Mouse (Mus musculus) embryonic facial prominence, embryonic 11.5 days (tissue): ENCODE data around the gene Dnajb13. TPM values are rescaled to one million over a fixed set of nuclear protein-coding genes. Genes with fewer than 3 reads are reported as not detected.

Experiments
- ATAC-seq: fragments of 200-750 bp; cut with Nextera tagmentation; replicated peaks from 2 replicates; pipeline ENCODE4 v1.8.0; 2017; ENCODE audit warnings: low read depth; ENCODE audit not compliant: insufficient number of reproducible peaks, low FRiP score, low TSS enrichment
- DNase-seq: peaks from one replicate; pipeline ENCODE4 v3.0.0-alpha.2; 2015; ENCODE audit warnings: low spot score
- H3K27ac ChIP-seq: fragments of 300-500 bp; sonication (generic); replicated peaks from 2 replicates; pipeline ENCODE4 v1.5.1; 2014; ENCODE audit warnings: mild to moderate bottlenecking, low read depth, low read length, control low read depth
- H3K27me3 ChIP-seq: fragments of 300-500 bp; sonication (generic); 2 replicates; pipeline ENCODE4 v1.6.1; 2014; ENCODE audit warnings: mild to moderate bottlenecking, low read length, moderate library complexity, mixed read lengths; ENCODE audit not compliant: control insufficient read depth, insufficient read depth
- H3K36me3 ChIP-seq: fragments of 300-500 bp; sonication (generic); replicated peaks from 2 replicates; pipeline ENCODE4 v1.6.1; 2014; ENCODE audit warnings: low read depth, mild to moderate bottlenecking, low read length, moderate library complexity, mixed read lengths; ENCODE audit not compliant: control insufficient read depth, insufficient read depth
- H3K4me1 ChIP-seq: fragments of 300-500 bp; sonication (generic); 2 replicates; pipeline ENCODE4 v1.6.1; 2014; ENCODE audit warnings: low read length, mixed read lengths; ENCODE audit not compliant: control insufficient read depth, insufficient read depth
- H3K4me2 ChIP-seq: fragments of 300-500 bp; sonication (generic); 2 replicates; pipeline ENCODE4 v1.6.1; 2014; ENCODE audit warnings: low read depth, mild to moderate bottlenecking, control low read depth, low read length, moderate library complexity
- H3K4me3 ChIP-seq: fragments of 300-500 bp; sonication (generic); 2 replicates; pipeline ENCODE4 v1.5.1; 2014; ENCODE audit warnings: low read depth, low read length, control low read depth
- H3K9ac ChIP-seq: fragments of 300-500 bp; sonication (generic); replicated peaks from 2 replicates; pipeline ENCODE4 v1.6.1; 2014; ENCODE audit warnings: mild to moderate bottlenecking, control low read depth, low read length
- H3K9me3 ChIP-seq: fragments of 300-500 bp; sonication (generic); replicated peaks from 2 replicates; pipeline ENCODE4 v1.6.1; 2016; ENCODE audit warnings: mild to moderate bottlenecking, low read length, inconsistent platforms, mixed read lengths; ENCODE audit not compliant: control insufficient read depth
- WGBS: fragments of 180-500 bp; shearing (Covaris S2); extraction: QIAGEN DNeasy Blood & Tissue Kit; methylation state at CpG from one replicate; pipeline ENCODE4 v1.1.7; 2014; 5-methylcytosine and 5-hydroxymethylcytosine counted together
- polyA plus RNA-seq: library from polyadenylated mRNA; unstranded; fragments of >200 nt; fragmentation: Nextera tagmentation; extraction: Ambion mirVana; gene quantifications from 2 replicates; pipeline ENCODE4 v1.2.1, GENCODE M21; 2014

Gene Dnajb13
- polyA plus RNA-seq, 1 experiment from 2014 or later = 0.07 TPM

GRCm38 (mm10) chr7:100530766-100531165 lies 16.0 kb upstream of the Dnajb13 start:
- no peak overlapping the region for H3K9ac ChIP-seq
- DNase-seq (no peak), ATAC-seq (no peak)
- no peaks in the 10 kb centered on the region for H3K9me3 ChIP-seq
- 91% methylated on average over 5 of the region's 5 CpGs for WGBS
- H3K4me2 ChIP-seq = no peak overlapping the region
- H3K27me3 ChIP-seq = no peaks in the 10 kb centered on the region
- no peak overlapping the region for H3K27ac ChIP-seq
- no peaks in the 10 kb centered on the region for H3K4me1 ChIP-seq
- no peak overlapping the region for H3K4me3 ChIP-seq
- no peaks in the 10 kb centered on the region for H3K36me3 ChIP-seq

GRCm38 (mm10) chr7:100524669-100525068 lies 9.9 kb upstream of the Dnajb13 start:
- Histone ChIP-seq H3K4me3 (no peak overlapping the region), H3K27me3 (no peaks in the 10 kb centered on the region), H3K27ac (no peak overlapping the region), H3K4me2 (no peak overlapping the region), H3K9me3 (no peaks in the 10 kb centered on the region), H3K36me3 (no peaks in the 10 kb centered on the region), H3K4me1 (no peaks in the 10 kb centered on the region), H3K9ac (no peak overlapping the region)
- 69% methylated on average over 8 of the region's 8 CpGs for WGBS
- ATAC-seq (no peak), DNase-seq (no peak)

- DNase-seq (no peak), ATAC-seq (no peak)
- WGBS = 72% methylated on average over 3 of the region's 3 CpGs
- Histone ChIP-seq H3K9ac (no peak overlapping the region), H3K27me3 (no peaks in the 10 kb centered on the region), H3K4me2 (no peak overlapping the region), H3K27ac (no peak overlapping the region), H3K4me1 (no peaks in the 10 kb centered on the region), H3K36me3 (no peaks in the 10 kb centered on the region), H3K4me3 (no peak overlapping the region), H3K9me3 (no peaks in the 10 kb centered on the region)
Observed at GRCm38 (mm10) chr7:100522222-100522621, 7.5 kb upstream of the Dnajb13 start.

- H3K9me3 ChIP-seq = no peaks in the 10 kb centered on the region
- no peak overlapping the region for H3K4me2 ChIP-seq
- 20% methylated on average over 10 of the region's 10 CpGs for WGBS
- ATAC-seq (no peak), DNase-seq (peak; percentile 85)
- no peaks in the 10 kb centered on the region for H3K36me3 ChIP-seq
- no peaks in the 10 kb centered on the region for H3K27me3 ChIP-seq
- H3K4me3 ChIP-seq = no peak overlapping the region
- H3K27ac ChIP-seq = no peak overlapping the region
- H3K4me1 ChIP-seq = no peaks in the 10 kb centered on the region
- H3K9ac ChIP-seq = no peak overlapping the region
Observed at GRCm38 (mm10) chr7:100520663-100521285, 6.0 kb upstream of the Dnajb13 start.

GRCm38 (mm10) chr7:100520204-100520603 lies 5.4 kb upstream of the Dnajb13 start:
- no peak for ATAC-seq
- H3K4me3 ChIP-seq = no peak overlapping the region

GRCm38 (mm10) chr7:100511602-100512001 lies 3.2 kb downstream of the Dnajb13 start:
- Histone ChIP-seq H3K4me2 (no peak overlapping the region), H3K27ac (no peak overlapping the region), H3K4me1 (no peaks in the 10 kb centered on the region), H3K9me3 (no peaks in the 10 kb centered on the region), H3K27me3 (no peaks in the 10 kb centered on the region), H3K36me3 (no peaks in the 10 kb centered on the region), H3K4me3 (no peak overlapping the region), H3K9ac (no peak overlapping the region)
- DNase-seq (no peak), ATAC-seq (no peak)
- WGBS = 78% methylated on average over 8 of the region's 8 CpGs

More at GRCm38 (mm10) chr7:100520204-100520603, 5.4 kb upstream of the Dnajb13 start:
- Histone ChIP-seq H3K36me3 (no peaks in the 10 kb centered on the region), H3K4me2 (no peak overlapping the region), H3K9ac (no peak overlapping the region), H3K27ac (no peak overlapping the region), H3K27me3 (no peaks in the 10 kb centered on the region), H3K9me3 (no peaks in the 10 kb centered on the region), H3K4me1 (no peaks in the 10 kb centered on the region)
- WGBS = 67% methylated on average over 7 of the region's 7 CpGs
- no peak for DNase-seq

- H3K36me3 ChIP-seq = no peaks in the 10 kb centered on the region
- no peak overlapping the region for H3K27ac ChIP-seq
- ATAC-seq (no peak), DNase-seq (no peak)
- no peaks in the 10 kb centered on the region for H3K27me3 ChIP-seq
- no peaks in the 10 kb centered on the region for H3K4me1 ChIP-seq
- 76% methylated on average over 3 of the region's 3 CpGs for WGBS
- H3K4me2 ChIP-seq = no peak overlapping the region
- H3K4me3 ChIP-seq = no peak overlapping the region
- H3K9me3 ChIP-seq = no peaks in the 10 kb centered on the region
- H3K9ac ChIP-seq = no peak overlapping the region
Observed at GRCm38 (mm10) chr7:100508670-100509069, 6.1 kb downstream of the Dnajb13 start.

- Histone ChIP-seq H3K4me2 (no peak overlapping the region), H3K4me1 (no peaks in the 10 kb centered on the region), H3K27me3 (no peaks in the 10 kb centered on the region), H3K27ac (no peak overlapping the region), H3K4me3 (no peak overlapping the region), H3K9me3 (no peaks in the 10 kb centered on the region), H3K9ac (no peak overlapping the region), H3K36me3 (no peaks in the 10 kb centered on the region)
- 69% methylated on average over 4 of the region's 4 CpGs for WGBS
- ATAC-seq = no peak
- no peak for DNase-seq
Observed at GRCm38 (mm10) chr7:100506494-100506893, 8.3 kb downstream of the Dnajb13 start.
